Mouse (Mus musculus): Measurements from ENCODE around the gene Zfp746.

GRCm38 (mm10) chr6:48052136-48052535, 34.3 kb downstream of the Zfp746 start:
- TF ChIP-seq POLR2A (IDR thresholded peaks at IDR 0.05; ENCODE audit: borderline replicate concordance, extremely low read depth, low read depth, low read length): no peak
- no peak for TF ChIP-seq CTCF (IDR thresholded peaks at IDR 0.05; ENCODE audit: insufficient read depth, low read length)

Data from lung, adult 2 months (tissue).